Mouse (Mus musculus) kidney, embryonic 16.5 days (tissue): ENCODE measurements at regions not wholly inside any gene's neighbourhood (a gene's known extent, or its start where the extent isn't known, plus 50 kb on each side); places are given as distances from the start of the nearest gene placed in this dataset.

Experiments used
- ATAC-seq: fragments of 200-750 bp; cut with Nextera tagmentation; 2 replicates; pipeline ENCODE4 v1.8.0; 2017; ENCODE audit warnings: moderate TSS enrichment; ENCODE audit not compliant: low FRiP score, low TSS enrichment
- H3K27ac ChIP-seq: fragments of 300-500 bp; sonication (generic); 2 replicates; pipeline ENCODE4 v1.5.1; 2014; ENCODE audit warnings: low read length
- H3K27me3 ChIP-seq: fragments of 300-500 bp; sonication (generic); 2 replicates; pipeline ENCODE4 v1.6.1; 2014; ENCODE audit warnings: low read length, control low read depth, mixed read lengths; ENCODE audit not compliant: insufficient read depth
- H3K36me3 ChIP-seq: fragments of 300-500 bp; sonication (generic); 2 replicates; pipeline ENCODE4 v1.6.1; 2014; ENCODE audit warnings: low read length, control low read depth, mixed read lengths; ENCODE audit not compliant: insufficient read depth
- H3K4me1 ChIP-seq: fragments of 300-500 bp; sonication (generic); 2 replicates; pipeline ENCODE4 v1.6.1; 2014; ENCODE audit warnings: low read length, control low read depth, mixed read lengths; ENCODE audit not compliant: insufficient read depth
- H3K4me2 ChIP-seq: fragments of 300-500 bp; sonication (generic); replicated peaks from 2 replicates; pipeline ENCODE4 v1.6.1; 2014; ENCODE audit warnings: low read depth, low read length
- H3K4me3 ChIP-seq: fragments of 300-500 bp; sonication (generic); 2 replicates; pipeline ENCODE4 v1.5.1; 2014; ENCODE audit warnings: mild to moderate bottlenecking, low read length
- H3K9ac ChIP-seq: fragments of 300-500 bp; sonication (generic); replicated peaks from 2 replicates; pipeline ENCODE4 v1.6.1; 2014; ENCODE audit warnings: low read length
- H3K9me3 ChIP-seq: fragments of 300-500 bp; sonication (generic); 2 replicates; pipeline ENCODE4 v1.6.1; 2016; ENCODE audit warnings: low read length, control low read depth
- WGBS: fragments of 180-500 bp; shearing (Covaris S2); extraction: QIAGEN DNeasy Blood & Tissue Kit; methylation state at CpG from one replicate; pipeline ENCODE4 v1.1.7; 2014; 5-methylcytosine and 5-hydroxymethylcytosine counted together

GRCm38 (mm10) chr14:46623645-46624044 lies 136.7 kb upstream of the Cdkn3 start:
- WGBS: 51% methylated on average over 2 of the region's 2 CpGs
- ATAC-seq: no peak
- H3K27ac ChIP-seq: no peak overlapping the region
- H3K9ac ChIP-seq: no peak overlapping the region
- H3K4me2 ChIP-seq: no peak overlapping the region
- no peaks in the 10 kb centered on the region for H3K36me3 ChIP-seq
- H3K4me1 ChIP-seq: no peaks in the 10 kb centered on the region
- no peaks in the 10 kb centered on the region for H3K9me3 ChIP-seq
- H3K4me3 ChIP-seq: no peak overlapping the region
- H3K27me3 ChIP-seq: no peaks in the 10 kb centered on the region

- 89% methylated on average over 9 of the region's 9 CpGs for WGBS
- Histone ChIP-seq H3K9me3 (no peaks in the 10 kb centered on the region), H3K36me3 (no peaks in the 10 kb centered on the region)
These were observed 144.3 kb upstream of the Cdkn3 start for GRCm38 (mm10) chr14:46616030-46616429.

GRCm38 (mm10) chr14:46614936-46615335 lies 145.4 kb upstream of the Cdkn3 start:
- H3K4me3 ChIP-seq: no peak overlapping the region
- H3K4me2 ChIP-seq: no peak overlapping the region
- H3K36me3 ChIP-seq: no peaks in the 10 kb centered on the region
- H3K27me3 ChIP-seq: no peaks in the 10 kb centered on the region
- no peak for ATAC-seq
- 80% methylated on average over 4 of the region's 4 CpGs for WGBS
- H3K27ac ChIP-seq: no peak overlapping the region
- H3K4me1 ChIP-seq: peaks cover 4% of the 10 kb centered on the region; the same call in 1 of the 2 replicates
- no peak overlapping the region for H3K9ac ChIP-seq
- H3K9me3 ChIP-seq: no peaks in the 10 kb centered on the region

More at GRCm38 (mm10) chr14:46616030-46616429, 144.3 kb upstream of the Cdkn3 start:
- no peaks in the 10 kb centered on the region for H3K27me3 ChIP-seq
- H3K4me1 ChIP-seq: peaks cover 4% of the 10 kb centered on the region; the same call in 1 of the 2 replicates
- no peak overlapping the region for H3K9ac ChIP-seq
- H3K4me2 ChIP-seq: no peak overlapping the region
- no peak for ATAC-seq
- H3K4me3 ChIP-seq: no peak overlapping the region
- H3K27ac ChIP-seq: no peak overlapping the region

- ATAC-seq: peak; percentile 46; the same call in 1 of the 2 replicates
- 34% methylated on average over 4 of the region's 4 CpGs for WGBS
- no peak overlapping the region for H3K4me3 ChIP-seq
- no peak overlapping the region for H3K4me2 ChIP-seq
- H3K9me3 ChIP-seq: no peaks in the 10 kb centered on the region
- H3K27me3 ChIP-seq: no peaks in the 10 kb centered on the region
- peaks cover 4% of the 10 kb centered on the region; the same call in 1 of the 2 replicates for H3K4me1 ChIP-seq
- H3K9ac ChIP-seq: no peak overlapping the region
- H3K27ac ChIP-seq: no peak overlapping the region
- H3K36me3 ChIP-seq: no peaks in the 10 kb centered on the region
These were observed 146.6 kb upstream of the Cdkn3 start for GRCm38 (mm10) chr14:46613748-46614147.

- ATAC-seq: no peak
- Histone ChIP-seq H3K36me3 (no peaks in the 10 kb centered on the region), H3K9ac (no peak overlapping the region), H3K4me3 (no peak overlapping the region), H3K27ac (no peak overlapping the region), H3K4me2 (no peak overlapping the region), H3K27me3 (no peaks in the 10 kb centered on the region), H3K9me3 (no peaks in the 10 kb centered on the region), H3K4me1 (peaks cover 4% of the 10 kb centered on the region; the same call in 1 of the 2 replicates)
- WGBS: 57% methylated on average over 8 of the region's 8 CpGs
These were observed 147.1 kb upstream of the Cdkn3 start for GRCm38 (mm10) chr14:46613211-46613610.

GRCm38 (mm10) chr14:46612584-46612983 lies 147.8 kb upstream of the Cdkn3 start:
- Histone ChIP-seq H3K36me3 (no peaks in the 10 kb centered on the region), H3K4me3 (no peak overlapping the region), H3K4me2 (no peak overlapping the region), H3K4me1 (peaks cover 4% of the 10 kb centered on the region; the same call in 1 of the 2 replicates), H3K9me3 (no peaks in the 10 kb centered on the region), H3K27ac (no peak overlapping the region), H3K27me3 (no peaks in the 10 kb centered on the region), H3K9ac (no peak overlapping the region)
- no peak for ATAC-seq
- WGBS: 81% methylated on average over 9 of the region's 9 CpGs

GRCm38 (mm10) chr14:46610926-46611325 lies 149.4 kb upstream of the Cdkn3 start:
- H3K36me3 ChIP-seq: no peaks in the 10 kb centered on the region
- no peak for ATAC-seq
- no peaks in the 10 kb centered on the region for H3K9me3 ChIP-seq
- H3K4me2 ChIP-seq: no peak overlapping the region
- no peak overlapping the region for H3K4me3 ChIP-seq
- no peak overlapping the region for H3K9ac ChIP-seq
- H3K27ac ChIP-seq: no peak overlapping the region
- H3K4me1 ChIP-seq: peaks cover 12% of the 10 kb centered on the region
- 0 out of 2 replicates have a peak, but pooled peaks cover 2% of the 10 kb centered on the region for H3K27me3 ChIP-seq
- 92% methylated on average over 5 of the region's 5 CpGs for WGBS

- H3K27me3 ChIP-seq: 0 out of 2 replicates have a peak, but pooled peaks cover 2% of the 10 kb centered on the region
- no peak for ATAC-seq
- no peak overlapping the region for H3K4me3 ChIP-seq
- 88% methylated on average over 9 of the region's 9 CpGs for WGBS
- no peaks in the 10 kb centered on the region for H3K36me3 ChIP-seq
- no peak overlapping the region for H3K4me2 ChIP-seq
- H3K9me3 ChIP-seq: no peaks in the 10 kb centered on the region
- H3K9ac ChIP-seq: no peak overlapping the region
- peaks cover 18% of the 10 kb centered on the region for H3K4me1 ChIP-seq
- H3K27ac ChIP-seq: no peak overlapping the region
These were observed 150.0 kb upstream of the Cdkn3 start for GRCm38 (mm10) chr14:46610226-46610855.

- Histone ChIP-seq H3K4me2 (no peak overlapping the region), H3K27me3 (0 out of 2 replicates have a peak, but pooled peaks cover 2% of the 10 kb centered on the region), H3K4me1 (peaks cover 22% of the 10 kb centered on the region), H3K4me3 (no peak overlapping the region), H3K36me3 (no peaks in the 10 kb centered on the region), H3K9me3 (no peaks in the 10 kb centered on the region), H3K9ac (no peak overlapping the region), H3K27ac (no peak overlapping the region)
- WGBS: 65% methylated on average over 3 of the region's 3 CpGs
- ATAC-seq: no peak
These were observed 153.6 kb upstream of the Cdkn3 start for GRCm38 (mm10) chr14:46606694-46607093.

GRCm38 (mm10) chr14:46606037-46606436 lies 154.3 kb upstream of the Cdkn3 start:
- Histone ChIP-seq H3K4me1 (peaks cover 22% of the 10 kb centered on the region), H3K36me3 (no peaks in the 10 kb centered on the region), H3K27ac (no peak overlapping the region), H3K9ac (no peak overlapping the region), H3K4me3 (no peak overlapping the region), H3K27me3 (0 out of 2 replicates have a peak, but pooled peaks cover 2% of the 10 kb centered on the region), H3K4me2 (no peak overlapping the region), H3K9me3 (no peaks in the 10 kb centered on the region)
- WGBS: 33% methylated on average over 9 of the region's 9 CpGs
- no peak for ATAC-seq
